ENCODE assay signal across 8 mouse cellular contexts in genomic region chr11:52350924-52351323, GRCm38 (mm10). TPM values are rescaled to one million over a fixed set of nuclear protein-coding genes. Genes with fewer than 3 reads are reported as not detected.
A peak's percentile ranks its signal among the peaks of the same experiment; 100 is the strongest.
DNase-seq lines count a peak whose midpoint lies in the region; ATAC-seq and TF ChIP-seq lines count a peak whose summit lies in the region.

No protein-coding gene starts in this region.

- intact Hi-C loops in left cerebral cortex, adult 2 months (cut with DNase I): no loop called here
- intact Hi-C loops in left cerebral cortex, postnatal 25 days (cut with DNase I): no loop called here

- TF ChIP-seq CTCF in left cerebral cortex, adult 2 months (IDR thresholded peaks at IDR 0.05): peak; percentile 11; the same call in 1 of the 2 replicates
- TF ChIP-seq CTCF in intestine, postnatal 0 days (IDR thresholded peaks at IDR 0.05; ENCODE audit: low read depth): peak; percentile 61

- no peak overlapping the region for H3K27ac ChIP-seq in left cerebral cortex, adult 2 months
- no peak overlapping the region for H3K27ac ChIP-seq in intestine, postnatal 0 days (ENCODE audit: low read depth, low read length)
- H3K27ac ChIP-seq in lung, embryonic 15.5 days: no peak overlapping the region

- H3K9me3 ChIP-seq in intestine, postnatal 0 days (ENCODE audit: control insufficient read depth): no peaks in the 10 kb centered on the region
- H3K9me3 ChIP-seq in lung, embryonic 15.5 days: no peaks in the 10 kb centered on the region

- peak; percentile 32 for ATAC-seq in intestine, postnatal 0 days
- peak; percentile 37; the same call in 1 of the 2 replicates for ATAC-seq in lung, embryonic 15.5 days (ENCODE audit: borderline replicate concordance, extremely low read depth, low FRiP score, low TSS enrichment)

- no peaks in the 10 kb centered on the region for H3K36me3 ChIP-seq in intestine, postnatal 0 days (ENCODE audit: control insufficient read depth, insufficient read depth)
- H3K36me3 ChIP-seq in lung, embryonic 15.5 days: no peaks in the 10 kb centered on the region

- H3K9ac ChIP-seq in intestine, postnatal 0 days (ENCODE audit: low read depth, low read length): no peak overlapping the region
- H3K9ac ChIP-seq in lung, embryonic 15.5 days: no peak overlapping the region

- no peaks in the 10 kb centered on the region for H3K27me3 ChIP-seq in intestine, postnatal 0 days (replicated peaks; ENCODE audit: control insufficient read depth, insufficient read depth, low read length)
- no peaks in the 10 kb centered on the region for H3K27me3 ChIP-seq in lung, embryonic 15.5 days

- no peak overlapping the region for H3K4me3 ChIP-seq in left cerebral cortex, adult 2 months
- no peak overlapping the region for H3K4me3 ChIP-seq in intestine, postnatal 0 days (ENCODE audit: low read depth, low read length)
- H3K4me3 ChIP-seq in lung, embryonic 15.5 days: no peak overlapping the region

- H3K4me2 ChIP-seq in intestine, postnatal 0 days (replicated peaks; ENCODE audit: low read depth): 0 out of 2 replicates have a peak overlapping the region, but pooled peaks have one; percentile 3
- no peak overlapping the region for H3K4me2 ChIP-seq in lung, embryonic 15.5 days

- DNase-seq in left cerebral cortex, adult 2 months (ENCODE audit: extremely low spot score in 1 of 2, low spot score in 2 of 2): no peak
- no peak for DNase-seq in left cerebral cortex, postnatal 25 days (ENCODE audit: low spot score in 2 of 2)
- DNase-seq in embryo, embryonic 10 days (ENCODE audit: low spot score): peak; percentile 72
- peak; percentile 81 for DNase-seq in thymus, postnatal 14 days
- DNase-seq in cerebellum, postnatal 4 days (ENCODE audit: low spot score in 2 of 2): no peak
- no peak for DNase-seq in cerebellum, adult 9-10 months

- 1% methylated on average over 9 of the region's 9 CpGs for WGBS in intestine, postnatal 0 days
- WGBS in lung, embryonic 15.5 days: 3% methylated on average over 9 of the region's 9 CpGs

- H3K4me1 ChIP-seq in intestine, postnatal 0 days (replicated peaks; ENCODE audit: control insufficient read depth, insufficient read depth, low read length): no peaks in the 10 kb centered on the region
- peaks cover 13% of the 10 kb centered on the region for H3K4me1 ChIP-seq in lung, embryonic 15.5 days

RNA-seq across cellular contexts. Expression of gene Vdac1, which starts 9.7 kb away (rescaled TPM):
- 100 to 1,000 TPM; 518 to 557 TPM for total RNA-seq in left cerebral cortex, adult 2 months (2021)
- 100 to 1,000 TPM; 544 to 569 TPM for total RNA-seq in left cerebral cortex, postnatal 25 days (2021)
- polyA plus RNA-seq in intestine, postnatal 0 days (2015; fragmentation: Nextera tagmentation; extraction: Ambion mirVana): 175 and 180 TPM in 2 replicates
- polyA plus RNA-seq in lung, embryonic 15.5 days (2015; fragmentation: Nextera tagmentation; extraction: Ambion mirVana): 256 and 265 TPM in 2 replicates

RNA-seq across cellular contexts. Expression of gene 9530068E07Rik, which starts 45.3 kb away (rescaled TPM):
- total RNA-seq in left cerebral cortex, adult 2 months (2021): 10 to 100 TPM; 59.2 to 64.2 TPM
- 10 to 100 TPM; 66.9 to 68.5 TPM for total RNA-seq in left cerebral cortex, postnatal 25 days (2021)
- polyA plus RNA-seq in intestine, postnatal 0 days (2015; fragmentation: Nextera tagmentation; extraction: Ambion mirVana): 89.2 and 92.0 TPM in 2 replicates
- 221 and 224 TPM in 2 replicates for polyA plus RNA-seq in lung, embryonic 15.5 days (2015; fragmentation: Nextera tagmentation; extraction: Ambion mirVana)

Comparison
In these comparisons a context has a peak if more than half of its experiments do, and no peak if none do; other contexts are left out.
1. DNase-seq: peak in embryo, embryonic 10 days (single experiment) and thymus, postnatal 14 days (single experiment); none in left cerebral cortex, adult 2 months (0 of 2), left cerebral cortex, postnatal 25 days (0 of 2), cerebellum, postnatal 4 days (0 of 2) and cerebellum, adult 9-10 months (single experiment).